Mouse (Mus musculus) myocyte (in vitro differentiated cells): ENCODE results near the gene Pwwp2b.

ENCODE experiments used
- CEBPB ChIP-seq: IDR thresholded peaks from 2 replicates; pipeline ENCODE4 v1.6.1; 2011; ENCODE audit warnings: mild to moderate bottlenecking, moderate library complexity; ENCODE audit not compliant: poor library complexity, insufficient read depth, severe bottlenecking
- MAX ChIP-seq: IDR thresholded peaks from one replicate; pipeline ENCODE4 v1.6.1; 2011; ENCODE audit warnings: low read depth, mild to moderate bottlenecking, control low read depth
- MYOD1 ChIP-seq, 3 experiments: IDR thresholded peaks; one replicate each; pipeline ENCODE4 v1.6.1; 2011; ENCODE audit warnings: control low read depth in 2 of 3, low read depth in 2 of 3, mild to moderate bottlenecking in 2 of 3, moderate library complexity in 1 of 3; ENCODE audit not compliant: insufficient read length in 2 of 3, control insufficient read depth in 1 of 3
- MYOG ChIP-seq, 3 experiments: IDR thresholded peaks; one replicate each; pipeline ENCODE4 v1.6.1; 2011; ENCODE audit warnings: control low read depth in 2 of 3, low read depth in 2 of 3, mild to moderate bottlenecking in 2 of 3; ENCODE audit not compliant: insufficient read length in 2 of 3, control insufficient read depth in 1 of 3, insufficient read depth in 1 of 3
- POLR2A ChIP-seq: IDR thresholded peaks from one replicate; pipeline ENCODE4 v1.6.1; 2011; ENCODE audit warnings: low read depth, mild to moderate bottlenecking, control low read depth, moderate library complexity; ENCODE audit not compliant: insufficient read length
- REST ChIP-seq: IDR thresholded peaks from one replicate; pipeline ENCODE4 v1.6.1; 2011; ENCODE audit warnings: mild to moderate bottlenecking, control low read depth, moderate library complexity; ENCODE audit not compliant: insufficient read depth, insufficient read length
- SRF ChIP-seq: IDR thresholded peaks from one replicate; pipeline ENCODE4 v1.6.1; 2011; ENCODE audit warnings: low read depth; ENCODE audit not compliant: control insufficient read depth, insufficient read length
- TCF12 ChIP-seq: IDR thresholded peaks from one replicate; pipeline ENCODE4 v1.6.1; 2011; ENCODE audit warnings: mild to moderate bottlenecking, control low read depth; ENCODE audit not compliant: poor library complexity, insufficient read depth, severe bottlenecking
- TCF3 ChIP-seq: IDR thresholded peaks from one replicate; pipeline ENCODE4 v1.6.1; 2011; ENCODE audit warnings: low read depth, control low read depth; ENCODE audit not compliant: insufficient read length
- USF1 ChIP-seq: IDR thresholded peaks from one replicate; pipeline ENCODE4 v1.6.1; 2011; ENCODE audit warnings: low read depth, mild to moderate bottlenecking, control low read depth, moderate library complexity

DNA sequence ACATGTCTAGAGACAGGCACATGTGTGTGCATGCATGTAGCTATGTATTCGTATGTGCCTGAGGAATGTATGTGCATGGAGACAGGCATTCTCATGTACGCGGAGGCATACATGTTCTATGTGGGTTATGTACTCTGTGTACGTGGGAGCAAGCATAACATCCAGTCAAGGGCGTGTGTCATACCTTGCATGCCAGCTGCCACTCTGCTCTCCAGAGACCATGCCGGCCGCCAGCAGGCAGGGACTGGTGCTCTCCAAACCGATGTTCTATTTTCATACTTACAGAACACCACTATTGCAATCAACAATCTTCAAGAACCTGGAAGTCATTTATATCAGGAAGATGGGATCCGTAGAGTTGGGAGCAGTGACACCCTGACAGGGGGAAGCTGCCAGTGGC, 31.8 kb upstream of the Pwwp2b start:
- TF ChIP-seq CEBPB (no peak), POLR2A (no peak), TCF12 (no peak), MYOG (IDR thresholded peaks at IDR 0.05; ENCODE audit: control insufficient read depth in 1 of 3, insufficient read depth in 1 of 3, insufficient read length in 2 of 3, low read depth in 2 of 3) (no peak), TCF3 (no peak), USF1 (no peak), REST (no peak), MYOD1 (IDR thresholded peaks at IDR 0.05; ENCODE audit: control insufficient read depth in 1 of 3, insufficient read length in 2 of 3, low read depth in 2 of 3) (no peak), MAX (no peak), SRF (no peak)
